Mouse (Mus musculus) cortical plate, adult 2 months (tissue): Measurements from ENCODE around the gene Dnal1. TPM values are rescaled to one million over a fixed set of nuclear protein-coding genes. Genes with fewer than 3 reads are reported as not detected.
"Not testable (repeated sequence)": the region's sequence is repeated elsewhere in the genome, so short reads cannot be mapped to it uniquely, and the experiment has no call there.

ENCODE experiments used
- H3K27ac ChIP-seq: fragments of 200-500 bp; 2 replicates; pipeline ENCODE4 v1.5.1; 2012; ENCODE audit warnings: low read length, control low read depth, inconsistent platforms; ENCODE audit not compliant: insufficient read depth
- H3K4me1 ChIP-seq: fragments of 200-500 bp; 2 replicates; pipeline ENCODE4 v1.6.1; 2011; ENCODE audit warnings: low read length; ENCODE audit not compliant: control insufficient read depth, insufficient read depth
- H3K4me3 ChIP-seq: fragments of 200-500 bp; 2 replicates; pipeline ENCODE4 v1.5.1; 2011; ENCODE audit warnings: mild to moderate bottlenecking, low read length, control low read depth; ENCODE audit not compliant: insufficient read depth
- CTCF ChIP-seq: fragments of 200-500 bp; IDR thresholded peaks from 2 replicates; pipeline ENCODE4 v1.5.1; 2011; ENCODE audit warnings: mild to moderate bottlenecking, control low read depth, low read length; ENCODE audit not compliant: insufficient read depth; ENCODE audit errors: extremely low read depth
- POLR2A ChIP-seq: fragments of 200-500 bp; IDR thresholded peaks from 2 replicates; pipeline ENCODE4 v1.6.1; 2011; ENCODE audit warnings: mild to moderate bottlenecking, low read length, control low read depth; ENCODE audit not compliant: insufficient read depth; ENCODE audit errors: extremely low read depth
- polyA plus RNA-seq: library from polyadenylated mRNA; depleted of rRNA; stranded (reverse); fragments of >200 nt; gene quantifications from 2 replicates; pipeline ENCODE4 v1.2.3, GENCODE M21; 2012; rRNA removed

The Dnal1 gene
- polyA plus RNA-seq = 46.6 and 48.0 TPM in 2 replicates

- TF ChIP-seq POLR2A (peak; percentile 59; the same call in 1 of the 2 replicates), CTCF (no peak)
- Histone ChIP-seq H3K27ac (no peak within 1 kb of the TSS), H3K4me1 (no peaks in the 10 kb centered on the region; the same call in 1 of the 2 replicates), H3K4me3 (peak within 1 kb of the TSS; percentile 90)
These were observed at the start of gene Dnal1 for GRCm38 (mm10) chr12:84114153-84114994. Gene Dnal1, plus strand, starts transcription at chr12:84114366.

DNA sequence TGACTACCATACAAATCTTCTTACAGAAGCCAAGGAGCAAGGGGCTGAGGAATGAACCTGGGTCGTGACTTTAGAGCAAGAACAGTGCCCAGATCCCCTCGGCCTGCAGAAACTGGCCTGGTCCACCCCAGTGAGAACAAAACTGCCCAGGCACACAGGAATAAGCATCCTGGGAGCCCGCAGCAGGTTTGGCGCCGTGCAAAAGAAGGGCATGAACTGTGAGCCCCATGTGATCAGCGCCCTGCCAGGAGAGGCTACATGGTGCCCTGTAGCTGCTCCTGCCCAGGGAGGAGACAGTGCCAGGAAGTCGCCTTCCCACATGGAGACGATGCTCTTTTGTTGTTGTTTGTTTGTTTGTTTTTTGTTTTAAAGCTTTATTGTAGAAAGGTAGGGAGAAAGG is 49.5 kb upstream of the Dnal1 start:
- TF ChIP-seq CTCF (no peak), POLR2A (no peak)
- H3K27ac ChIP-seq = no peak overlapping the region
- H3K4me3 ChIP-seq = no peak overlapping the region
- peaks cover 2% of the 10 kb centered on the region; the same call in 1 of the 2 replicates for H3K4me1 ChIP-seq

GRCm38 (mm10) chr12:84067752-84068151 is 46.4 kb upstream of the Dnal1 start:
- TF ChIP-seq CTCF (no peak), POLR2A (no peak)
- H3K27ac ChIP-seq = no peak overlapping the region
- peaks cover 2% of the 10 kb centered on the region; the same call in 1 of the 2 replicates for H3K4me1 ChIP-seq
- no peak overlapping the region for H3K4me3 ChIP-seq

- peaks cover 2% of the 10 kb centered on the region; the same call in 1 of the 2 replicates for H3K4me1 ChIP-seq
- H3K4me3 ChIP-seq = no peak overlapping the region
- TF ChIP-seq CTCF = no peak
- TF ChIP-seq POLR2A = no peak
- H3K27ac ChIP-seq = no peak overlapping the region
These were observed 45.9 kb upstream of the Dnal1 start for GRCm38 (mm10) chr12:84068296-84068695.

DNA sequence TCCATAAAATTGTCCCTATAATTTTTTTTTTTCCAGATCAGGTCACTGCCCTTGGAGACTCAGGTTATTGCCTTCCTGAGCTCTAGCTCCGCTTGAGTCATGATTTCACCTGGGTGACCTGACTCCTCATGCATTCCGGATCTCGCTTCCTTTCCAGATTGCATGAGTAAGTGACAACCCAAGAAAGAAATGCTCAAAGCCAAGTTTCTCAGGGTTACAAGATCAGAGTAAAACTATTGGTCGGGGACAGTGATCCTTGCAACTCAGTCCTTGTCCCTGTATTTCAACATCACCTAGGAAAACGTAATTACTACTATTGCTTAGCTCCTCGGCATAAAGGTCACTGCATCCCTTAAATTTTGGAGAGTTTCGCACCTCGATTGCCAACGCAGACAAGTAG is 45.2 kb upstream of the Dnal1 start, which contains the start of gene Acot5:
TSS of gene Acot5 (plus strand) at position 340 of the 400 bp plus-strand sequence.
- Histone ChIP-seq H3K4me3 (peak within 1 kb of the TSS; percentile 55), H3K4me1 (peaks cover 2% of the 10 kb centered on the region; the same call in 1 of the 2 replicates), H3K27ac (no peak within 1 kb of the TSS)
- TF ChIP-seq CTCF (no peak), POLR2A (no peak)

DNA sequence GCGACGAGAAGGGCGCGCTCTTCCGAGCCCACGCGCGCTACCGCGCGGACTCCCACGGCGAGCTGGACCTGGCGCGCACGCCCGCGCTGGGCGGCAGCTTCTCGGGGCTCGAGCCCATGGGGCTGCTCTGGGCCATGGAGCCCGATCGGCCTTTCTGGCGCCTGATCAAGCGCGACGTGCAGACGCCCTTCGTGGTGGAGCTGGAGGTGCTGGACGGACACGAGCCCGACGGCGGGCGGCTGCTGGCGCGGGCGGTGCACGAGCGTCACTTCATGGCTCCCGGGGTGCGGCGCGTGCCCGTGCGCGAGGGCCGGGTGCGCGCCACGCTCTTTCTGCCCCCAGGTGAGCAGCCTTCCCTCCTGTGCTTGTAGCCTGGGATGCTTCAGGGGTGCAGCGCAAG is 44.6 kb upstream of the Dnal1 start:
- peak overlapping the region; percentile 55 for H3K4me3 ChIP-seq
- not testable (repeated sequence) for H3K27ac ChIP-seq, H3K4me1 ChIP-seq

- TF ChIP-seq CTCF (no peak), POLR2A (no peak)
- Histone ChIP-seq H3K4me1 (peaks cover 2% of the 10 kb centered on the region; the same call in 1 of the 2 replicates), H3K4me3 (no peak overlapping the region), H3K27ac (no peak overlapping the region)
These were observed 42.5 kb upstream of the Dnal1 start for GRCm38 (mm10) chr12:84071696-84072095.

GRCm38 (mm10) chr12:84077371-84077990 is 36.7 kb upstream of the Dnal1 start:
- TF ChIP-seq POLR2A = no peak
- TF ChIP-seq CTCF = no peak
- Histone ChIP-seq H3K4me3 (no peak overlapping the region), H3K4me1 (no peaks in the 10 kb centered on the region), H3K27ac (no peak overlapping the region)

GRCm38 (mm10) chr12:84083842-84084241 is 30.3 kb upstream of the Dnal1 start:
- Histone ChIP-seq H3K4me1 (no peaks in the 10 kb centered on the region), H3K27ac (no peak overlapping the region), H3K4me3 (no peak overlapping the region)
- no peak for TF ChIP-seq CTCF
- no peak for TF ChIP-seq POLR2A

DNA sequence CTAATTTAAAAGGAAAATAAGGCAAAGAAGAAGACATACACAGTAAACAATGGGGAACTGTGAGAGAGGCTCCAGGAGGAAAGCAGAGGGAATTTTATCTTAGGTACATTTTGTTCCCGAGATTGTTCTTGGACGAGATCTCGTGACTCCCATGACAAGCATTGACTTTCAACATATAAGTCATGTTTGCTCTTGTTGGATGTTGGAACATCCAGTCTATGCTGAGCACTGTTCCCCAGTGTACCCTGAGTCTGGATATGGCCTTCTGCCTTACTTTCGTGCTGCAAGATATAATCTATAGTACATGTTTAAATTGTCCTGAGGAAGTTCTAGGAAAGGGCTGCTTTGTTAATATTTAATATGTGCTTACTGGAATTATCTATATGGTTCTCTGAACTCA is 29.6 kb upstream of the Dnal1 start:
- Histone ChIP-seq H3K27ac (no peak overlapping the region), H3K4me3 (no peak overlapping the region), H3K4me1 (no peaks in the 10 kb centered on the region)
- no peak for TF ChIP-seq POLR2A
- TF ChIP-seq CTCF = no peak

DNA sequence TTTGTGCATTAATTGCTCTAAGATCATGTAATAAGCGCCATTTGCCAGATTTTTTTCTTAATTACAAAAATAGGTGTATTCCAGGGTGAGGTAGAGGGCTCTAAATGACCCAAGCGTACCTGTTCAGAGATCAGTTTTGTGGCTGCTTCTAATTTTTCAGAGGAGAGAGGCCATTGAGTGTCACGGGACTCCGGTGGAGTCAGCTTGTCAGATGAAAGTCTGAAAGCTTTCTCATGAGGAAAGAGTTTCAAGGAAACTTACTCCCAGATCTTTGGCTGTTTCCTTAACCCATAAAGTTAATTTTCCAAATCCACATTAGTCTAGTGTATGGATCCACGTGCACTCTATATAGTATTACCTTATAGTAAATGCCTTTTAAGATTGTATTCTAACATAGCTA is 19.5 kb upstream of the Dnal1 start:
- H3K27ac ChIP-seq, H3K4me3 ChIP-seq, H3K4me1 ChIP-seq: not testable (repeated sequence)
